Mouse (Mus musculus) ES-Bruce4 (cell line): ENCODE measurements around the gene Eras. TPM values are rescaled to one million over a fixed set of nuclear protein-coding genes. Genes with fewer than 3 reads are reported as not detected.
A peak's percentile ranks its signal among the peaks of the same experiment; 100 is the strongest.

ENCODE experiments used
- H3K27ac ChIP-seq: 2 replicates; pipeline ENCODE4 v1.5.1; 2012; ENCODE audit warnings: low read length, inconsistent platforms; ENCODE audit not compliant: insufficient read depth
- H3K27me3 ChIP-seq: 2 replicates; pipeline ENCODE4 v1.6.1; 2012; ENCODE audit warnings: mild to moderate bottlenecking, low read length, inconsistent platforms; ENCODE audit not compliant: control insufficient read depth, poor library complexity, insufficient read depth, severe bottlenecking
- H3K36me3 ChIP-seq: 2 replicates; pipeline ENCODE4 v1.6.1; 2012; ENCODE audit warnings: inconsistent platforms, mild to moderate bottlenecking, low read length, moderate library complexity; ENCODE audit not compliant: control insufficient read depth, poor library complexity, insufficient read depth, severe bottlenecking
- H3K4me1 ChIP-seq: one replicate; pipeline ENCODE4 v1.8.1; 2011; ENCODE audit warnings: low read length; ENCODE audit not compliant: control insufficient read depth, insufficient read depth
- H3K4me3 ChIP-seq: 2 replicates; pipeline ENCODE4 v1.5.1; 2011; ENCODE audit warnings: low read depth, mild to moderate bottlenecking, low read length
- H3K9ac ChIP-seq: 2 replicates; pipeline ENCODE4 v1.6.1; 2012; ENCODE audit warnings: low read depth, mild to moderate bottlenecking, inconsistent platforms; ENCODE audit not compliant: poor library complexity, severe bottlenecking
- H3K9me3 ChIP-seq: replicated peaks from 2 replicates; pipeline ENCODE4 v1.6.1; 2012; ENCODE audit warnings: mild to moderate bottlenecking, low read length, inconsistent platforms; ENCODE audit not compliant: control insufficient read depth, poor library complexity, insufficient read depth, severe bottlenecking
- CTCF ChIP-seq: IDR thresholded peaks from one replicate; pipeline ENCODE4 v1.8.1; 2011; ENCODE audit warnings: low read depth, low read length
- EP300 ChIP-seq: IDR thresholded peaks from 2 replicates; pipeline ENCODE4 v1.6.1; 2011; ENCODE audit warnings: low read depth, low read length; ENCODE audit not compliant: insufficient read depth
- POLR2A ChIP-seq: IDR thresholded peaks from one replicate; pipeline ENCODE4 v1.8.1; 2011; ENCODE audit warnings: low read length; ENCODE audit not compliant: insufficient read depth
- polyA plus RNA-seq: library from polyadenylated mRNA; stranded (reverse); fragments of >200 nt; gene quantifications from 2 replicates; pipeline ENCODE4 v1.2.4, GENCODE M21; 2011; ENCODE audit warnings: low read depth; ENCODE audit not compliant: missing spikeins, insufficient read depth, insufficient read length

The Eras gene
- polyA plus RNA-seq, 1 experiment: 31.2 TPM

GRCm38 (mm10) chrX:7966161-7966560 lies 37.8 kb upstream of the Eras start:
- H3K36me3 ChIP-seq: no peaks in the 10 kb centered on the region
- no peak overlapping the region for H3K4me3 ChIP-seq
- no peak overlapping the region for H3K27ac ChIP-seq
- H3K9me3 ChIP-seq: no peaks in the 10 kb centered on the region
- no peaks in the 10 kb centered on the region for H3K4me1 ChIP-seq
- TF ChIP-seq EP300 (no peak), POLR2A (no peak), CTCF (no peak)
- H3K27me3 ChIP-seq: no peaks in the 10 kb centered on the region
- no peak overlapping the region for H3K9ac ChIP-seq

DNA sequence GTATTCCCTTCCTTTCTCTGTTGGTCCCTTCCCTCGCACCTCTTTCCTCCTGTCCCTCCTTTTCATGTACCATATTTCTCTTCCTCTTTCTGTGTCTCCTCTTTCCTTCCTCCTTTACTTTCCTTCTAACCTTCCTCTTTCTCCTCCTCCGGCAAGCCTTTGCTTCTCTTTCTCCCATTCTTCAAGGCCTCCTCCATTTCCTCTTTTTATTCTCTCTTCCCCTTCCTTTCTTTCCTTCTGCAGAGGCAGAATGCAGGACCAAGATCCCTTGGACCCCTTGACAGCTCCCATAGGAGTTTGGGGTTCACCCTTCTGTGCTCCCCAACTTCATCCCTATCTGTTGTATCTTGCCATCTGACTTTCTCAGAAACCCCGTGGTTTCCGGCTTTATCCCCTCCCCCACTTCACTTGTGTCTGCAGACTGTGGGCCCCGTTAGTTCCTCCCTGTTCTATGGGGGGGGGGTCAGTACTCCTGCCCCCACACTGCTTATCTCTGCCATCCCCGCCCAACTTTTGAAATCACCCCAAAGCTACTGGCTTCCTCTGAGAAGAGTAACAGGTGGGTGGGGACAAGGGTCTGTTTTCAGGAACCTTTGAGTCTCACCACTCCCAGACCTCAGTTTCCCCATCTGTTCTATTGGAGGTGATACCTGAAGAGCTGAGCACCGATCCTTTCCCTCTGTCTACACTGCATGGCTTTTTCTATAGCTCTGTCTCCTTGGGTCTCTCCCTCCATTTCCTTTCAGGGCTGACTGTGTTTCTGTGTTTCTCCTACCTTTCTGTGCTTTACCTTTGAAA lies 35.6 kb upstream of the Eras start:
- no peaks in the 10 kb centered on the region for H3K4me1 ChIP-seq
- no peaks in the 10 kb centered on the region for H3K36me3 ChIP-seq
- H3K9ac ChIP-seq: no peak overlapping the region
- TF ChIP-seq CTCF: no peak
- TF ChIP-seq EP300: no peak
- no peak for TF ChIP-seq POLR2A
- H3K27ac ChIP-seq: no peak overlapping the region
- no peak overlapping the region for H3K4me3 ChIP-seq
- no peaks in the 10 kb centered on the region for H3K9me3 ChIP-seq
- no peaks in the 10 kb centered on the region for H3K27me3 ChIP-seq

- Histone ChIP-seq H3K9me3 (no peaks in the 10 kb centered on the region), H3K27me3 (no peaks in the 10 kb centered on the region), H3K36me3 (no peaks in the 10 kb centered on the region), H3K9ac (no peak overlapping the region), H3K4me3 (no peak overlapping the region), H3K4me1 (no peaks in the 10 kb centered on the region), H3K27ac (no peak overlapping the region)
- TF ChIP-seq CTCF (no peak), POLR2A (no peak), EP300 (no peak)
These were observed 30.5 kb upstream of the Eras start for GRCm38 (mm10) chrX:7958868-7959267.

GRCm38 (mm10) chrX:7950091-7950490 lies 21.7 kb upstream of the Eras start:
- Histone ChIP-seq H3K36me3 (peaks cover 5% of the 10 kb centered on the region; the same call in 1 of the 2 replicates), H3K9ac (no peak overlapping the region), H3K27me3 (no peaks in the 10 kb centered on the region), H3K4me1 (no peaks in the 10 kb centered on the region), H3K27ac (no peak overlapping the region), H3K9me3 (no peaks in the 10 kb centered on the region), H3K4me3 (no peak overlapping the region)
- TF ChIP-seq EP300 (no peak), POLR2A (no peak), CTCF (no peak)

- Histone ChIP-seq H3K27ac (peak overlapping the region; percentile 59), H3K4me1 (no peaks in the 10 kb centered on the region), H3K36me3 (peaks cover 20% of the 10 kb centered on the region), H3K9ac (peak overlapping the region; percentile 47), H3K4me3 (peak overlapping the region; percentile 82), H3K27me3 (no peaks in the 10 kb centered on the region), H3K9me3 (no peaks in the 10 kb centered on the region)
- TF ChIP-seq CTCF (no peak), EP300 (no peak), POLR2A (no peak)
These were observed 19.6 kb upstream of the Eras start for GRCm38 (mm10) chrX:7947900-7948492.
